Mouse (Mus musculus): ENCODE data around the gene Thada. TPM values are rescaled to one million over a fixed set of nuclear protein-coding genes. Genes with fewer than 3 reads are reported as not detected.

The Thada gene
- polyA plus RNA-seq, 2 experiments: 9.1 to 9.7 TPM

- Histone ChIP-seq H3K36me3 (ENCODE audit: control insufficient read depth, insufficient read depth, low read length) (peaks cover 5% of the 10 kb centered on the region; the same call in 1 of the 2 replicates), H3K9me3 (ENCODE audit: control insufficient read depth, low read length) (no peaks in the 10 kb centered on the region), H3K4me1 (ENCODE audit: control insufficient read depth, insufficient read depth, low read length) (no peaks in the 10 kb centered on the region), H3K27ac (replicated peaks; ENCODE audit: low read depth, low read length) (no peak overlapping the region), H3K4me3 (replicated peaks; ENCODE audit: low read length) (no peak overlapping the region), H3K27me3 (ENCODE audit: control insufficient read depth, insufficient read depth, low read length) (no peaks in the 10 kb centered on the region), H3K9ac (ENCODE audit: low read depth, low read length, severe bottlenecking) (no peak overlapping the region), H3K4me2 (replicated peaks; ENCODE audit: low read depth, low read length, severe bottlenecking) (no peak overlapping the region)
- DNase-seq (ENCODE audit: low spot score): no peak
- ATAC-seq (ENCODE audit: low FRiP score, low read depth): no peak
- TF ChIP-seq POLR2A (IDR thresholded peaks at IDR 0.05; ENCODE audit: borderline replicate concordance, extremely low read depth, insufficient read depth, insufficient read length): no peak
- 88% methylated on average over 7 of the region's 7 CpGs for WGBS
These were observed 151.7 kb downstream of the Thada start for GRCm38 (mm10) chr17:84314341-84314740.

- DNase-seq (ENCODE audit: low spot score) (no peak), ATAC-seq (ENCODE audit: low FRiP score, low read depth) (no peak)
- no peak overlapping the region for H3K9ac ChIP-seq (ENCODE audit: low read depth, low read length, severe bottlenecking)
- TF ChIP-seq POLR2A (IDR thresholded peaks at IDR 0.05; ENCODE audit: borderline replicate concordance, extremely low read depth, insufficient read depth, insufficient read length): no peak
- no peaks in the 10 kb centered on the region for H3K9me3 ChIP-seq (ENCODE audit: control insufficient read depth, low read length)
- H3K27me3 ChIP-seq (ENCODE audit: control insufficient read depth, insufficient read depth, low read length): no peaks in the 10 kb centered on the region
- H3K27ac ChIP-seq (replicated peaks; ENCODE audit: low read depth, low read length): no peak overlapping the region
- H3K4me1 ChIP-seq (ENCODE audit: control insufficient read depth, insufficient read depth, low read length): no peaks in the 10 kb centered on the region
- H3K4me2 ChIP-seq (replicated peaks; ENCODE audit: low read depth, low read length, severe bottlenecking): no peak overlapping the region
- H3K36me3 ChIP-seq (ENCODE audit: control insufficient read depth, insufficient read depth, low read length): peaks cover 11% of the 10 kb centered on the region; the same call in 1 of the 2 replicates
- H3K4me3 ChIP-seq (replicated peaks; ENCODE audit: low read length): no peak overlapping the region
- 77% methylated on average over 6 of the region's 6 CpGs for WGBS
These were observed 152.5 kb downstream of the Thada start for GRCm38 (mm10) chr17:84313494-84313893.

- no peaks in the 10 kb centered on the region for H3K4me1 ChIP-seq (ENCODE audit: control insufficient read depth, insufficient read depth, low read length)
- no peak overlapping the region for H3K9ac ChIP-seq (ENCODE audit: low read depth, low read length, severe bottlenecking)
- ATAC-seq (ENCODE audit: low FRiP score, low read depth) (no peak), DNase-seq (ENCODE audit: low spot score) (no peak)
- H3K27ac ChIP-seq (replicated peaks; ENCODE audit: low read depth, low read length): no peak overlapping the region
- no peaks in the 10 kb centered on the region for H3K9me3 ChIP-seq (ENCODE audit: control insufficient read depth, low read length)
- H3K36me3 ChIP-seq (ENCODE audit: control insufficient read depth, insufficient read depth, low read length): peaks cover 17% of the 10 kb centered on the region; the same call in 1 of the 2 replicates
- no peaks in the 10 kb centered on the region for H3K27me3 ChIP-seq (ENCODE audit: control insufficient read depth, insufficient read depth, low read length)
- 52% methylated on average over 1 of the region's 1 CpGs for WGBS
- H3K4me3 ChIP-seq (replicated peaks; ENCODE audit: low read length): no peak overlapping the region
- no peak for TF ChIP-seq POLR2A (IDR thresholded peaks at IDR 0.05; ENCODE audit: borderline replicate concordance, extremely low read depth, insufficient read depth, insufficient read length)
- no peak overlapping the region for H3K4me2 ChIP-seq (replicated peaks; ENCODE audit: low read depth, low read length, severe bottlenecking)
These were observed 159.9 kb downstream of the Thada start for GRCm38 (mm10) chr17:84306151-84306550.

GRCm38 (mm10) chr17:84305074-84305473 lies 160.9 kb downstream of the Thada start:
- 98% methylated on average over 5 of the region's 5 CpGs for WGBS

GRCm38 (mm10) chr17:84304141-84304540 lies 161.9 kb downstream of the Thada start:
- Histone ChIP-seq H3K4me2 (replicated peaks; ENCODE audit: low read depth, low read length, severe bottlenecking) (no peak overlapping the region), H3K27me3 (ENCODE audit: control insufficient read depth, insufficient read depth, low read length) (no peaks in the 10 kb centered on the region), H3K4me3 (replicated peaks; ENCODE audit: low read length) (no peak overlapping the region), H3K4me1 (ENCODE audit: control insufficient read depth, insufficient read depth, low read length) (no peaks in the 10 kb centered on the region), H3K27ac (replicated peaks; ENCODE audit: low read depth, low read length) (no peak overlapping the region), H3K9ac (ENCODE audit: low read depth, low read length, severe bottlenecking) (no peak overlapping the region), H3K9me3 (ENCODE audit: control insufficient read depth, low read length) (no peaks in the 10 kb centered on the region), H3K36me3 (ENCODE audit: control insufficient read depth, insufficient read depth, low read length) (peaks cover 10% of the 10 kb centered on the region; the same call in 1 of the 2 replicates)
- 79% methylated on average over 5 of the region's 5 CpGs for WGBS
- TF ChIP-seq POLR2A (IDR thresholded peaks at IDR 0.05; ENCODE audit: borderline replicate concordance, extremely low read depth, insufficient read depth, insufficient read length): no peak
- ATAC-seq (ENCODE audit: low FRiP score, low read depth) (no peak), DNase-seq (ENCODE audit: low spot score) (no peak)

More at GRCm38 (mm10) chr17:84305074-84305473, 160.9 kb downstream of the Thada start:
- Histone ChIP-seq H3K27me3 (ENCODE audit: control insufficient read depth, insufficient read depth, low read length) (no peaks in the 10 kb centered on the region), H3K4me1 (ENCODE audit: control insufficient read depth, insufficient read depth, low read length) (no peaks in the 10 kb centered on the region), H3K4me3 (replicated peaks; ENCODE audit: low read length) (no peak overlapping the region), H3K4me2 (replicated peaks; ENCODE audit: low read depth, low read length, severe bottlenecking) (no peak overlapping the region), H3K27ac (replicated peaks; ENCODE audit: low read depth, low read length) (no peak overlapping the region), H3K9ac (ENCODE audit: low read depth, low read length, severe bottlenecking) (no peak overlapping the region), H3K9me3 (ENCODE audit: control insufficient read depth, low read length) (no peaks in the 10 kb centered on the region), H3K36me3 (ENCODE audit: control insufficient read depth, insufficient read depth, low read length) (peaks cover 17% of the 10 kb centered on the region; the same call in 1 of the 2 replicates)
- TF ChIP-seq POLR2A (IDR thresholded peaks at IDR 0.05; ENCODE audit: borderline replicate concordance, extremely low read depth, insufficient read depth, insufficient read length): no peak
- ATAC-seq (ENCODE audit: low FRiP score, low read depth) (no peak), DNase-seq (ENCODE audit: low spot score) (no peak)

GRCm38 (mm10) chr17:84297976-84298375 lies 168.0 kb downstream of the Thada start:
- Histone ChIP-seq H3K27ac (replicated peaks; ENCODE audit: low read depth, low read length) (no peak overlapping the region), H3K4me3 (replicated peaks; ENCODE audit: low read length) (no peak overlapping the region), H3K27me3 (ENCODE audit: control insufficient read depth, insufficient read depth, low read length) (no peaks in the 10 kb centered on the region), H3K4me2 (replicated peaks; ENCODE audit: low read depth, low read length, severe bottlenecking) (no peak overlapping the region), H3K4me1 (ENCODE audit: control insufficient read depth, insufficient read depth, low read length) (no peaks in the 10 kb centered on the region), H3K36me3 (ENCODE audit: control insufficient read depth, insufficient read depth, low read length) (no peaks in the 10 kb centered on the region), H3K9ac (ENCODE audit: low read depth, low read length, severe bottlenecking) (no peak overlapping the region), H3K9me3 (ENCODE audit: control insufficient read depth, low read length) (no peaks in the 10 kb centered on the region)
- no peak for TF ChIP-seq POLR2A (IDR thresholded peaks at IDR 0.05; ENCODE audit: borderline replicate concordance, extremely low read depth, insufficient read depth, insufficient read length)
- WGBS: 89% methylated on average over 6 of the region's 6 CpGs
- DNase-seq (ENCODE audit: low spot score) (no peak), ATAC-seq (ENCODE audit: low FRiP score, low read depth) (no peak)
